Mouse (Mus musculus): ENCODE results near the gene Creld1. TPM values are rescaled to one million over a fixed set of nuclear protein-coding genes. Genes with fewer than 3 reads are reported as not detected.

The Creld1 gene
- polyA plus RNA-seq, 1 experiment: 23.2 TPM

GRCm38 (mm10) chr6:113473246-113473645, 9.9 kb upstream of the Creld1 start:
- Histone ChIP-seq H3K4me3 (ENCODE audit: low read depth, low read length) (no peak overlapping the region), H3K27ac (ENCODE audit: insufficient read depth, low read length) (no peak overlapping the region), H3K36me3 (ENCODE audit: control insufficient read depth, insufficient read depth, low read length, poor library complexity, severe bottlenecking) (no peaks in the 10 kb centered on the region), H3K9ac (ENCODE audit: low read depth, poor library complexity, severe bottlenecking) (no peak overlapping the region), H3K9me3 (replicated peaks; ENCODE audit: control insufficient read depth, insufficient read depth, low read length, poor library complexity, severe bottlenecking) (no peaks in the 10 kb centered on the region), H3K27me3 (ENCODE audit: control insufficient read depth, insufficient read depth, low read length, poor library complexity, severe bottlenecking) (no peaks in the 10 kb centered on the region), H3K4me1 (ENCODE audit: control insufficient read depth, insufficient read depth, low read length) (no peaks in the 10 kb centered on the region)
- no peak for TF ChIP-seq CTCF (IDR thresholded peaks at IDR 0.05; ENCODE audit: low read depth, low read length)

DNA sequence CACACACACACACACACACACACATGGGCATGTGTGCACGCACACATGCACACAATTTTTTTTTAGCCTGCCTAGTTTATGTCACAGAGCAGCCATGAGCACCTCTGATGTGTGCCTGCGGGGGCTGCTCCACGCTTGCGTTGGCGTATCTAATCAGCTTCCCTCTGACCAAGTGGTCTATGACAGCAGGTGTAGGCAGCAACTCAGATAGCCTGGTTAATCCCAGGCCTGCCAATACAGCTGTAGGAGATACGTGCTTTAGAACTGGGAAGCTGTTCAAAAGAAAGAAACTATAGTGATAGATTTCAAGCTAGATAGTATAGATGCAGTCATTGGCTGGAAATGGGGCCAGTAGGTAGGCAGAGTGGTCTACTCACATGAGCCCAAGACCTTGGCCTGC, 9.4 kb upstream of the Creld1 start:
- no peak for TF ChIP-seq POLR2A (IDR thresholded peaks at IDR 0.05; ENCODE audit: insufficient read depth, low read length)
- TF ChIP-seq CTCF (IDR thresholded peaks at IDR 0.05; ENCODE audit: low read depth, low read length): no peak
- no peak for TF ChIP-seq EP300 (IDR thresholded peaks at IDR 0.05; ENCODE audit: insufficient read depth, low read depth, low read length)
- Histone ChIP-seq H3K4me1 (ENCODE audit: control insufficient read depth, insufficient read depth, low read length) (no peaks in the 10 kb centered on the region), H3K4me3 (ENCODE audit: low read depth, low read length) (no peak overlapping the region), H3K27ac (ENCODE audit: insufficient read depth, low read length) (no peak overlapping the region), H3K9me3 (replicated peaks; ENCODE audit: control insufficient read depth, insufficient read depth, low read length, poor library complexity, severe bottlenecking) (no peaks in the 10 kb centered on the region), H3K27me3 (ENCODE audit: control insufficient read depth, insufficient read depth, low read length, poor library complexity, severe bottlenecking) (no peaks in the 10 kb centered on the region), H3K9ac (ENCODE audit: low read depth, poor library complexity, severe bottlenecking) (no peak overlapping the region), H3K36me3 (ENCODE audit: control insufficient read depth, insufficient read depth, low read length, poor library complexity, severe bottlenecking) (no peaks in the 10 kb centered on the region)

DNA sequence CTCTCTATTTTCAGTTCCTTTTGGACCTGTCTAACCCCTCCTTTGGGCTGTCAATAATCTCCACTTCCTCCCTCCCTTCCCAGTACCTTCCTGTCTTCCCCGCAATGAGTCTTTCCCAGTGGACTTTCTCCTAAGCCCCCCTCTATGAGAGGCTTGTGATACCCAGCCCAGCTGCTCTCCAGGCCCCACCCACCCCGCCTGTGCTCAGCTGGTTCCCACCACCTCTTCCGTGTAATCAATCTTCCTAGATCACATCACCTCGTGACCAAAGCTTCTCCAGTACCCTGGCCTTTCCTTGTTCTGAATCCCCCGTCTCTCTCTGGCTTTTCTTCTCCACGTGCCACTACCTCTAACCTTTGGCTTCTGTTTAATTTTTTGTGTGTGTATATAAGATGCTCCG, 5.7 kb upstream of the Creld1 start:
- Histone ChIP-seq H3K27me3 (ENCODE audit: control insufficient read depth, insufficient read depth, low read length, poor library complexity, severe bottlenecking) (no peaks in the 10 kb centered on the region), H3K9ac (ENCODE audit: low read depth, poor library complexity, severe bottlenecking) (no peak overlapping the region), H3K4me3 (ENCODE audit: low read depth, low read length) (no peak overlapping the region), H3K27ac (ENCODE audit: insufficient read depth, low read length) (no peak overlapping the region), H3K36me3 (ENCODE audit: control insufficient read depth, insufficient read depth, low read length, poor library complexity, severe bottlenecking) (no peaks in the 10 kb centered on the region), H3K9me3 (replicated peaks; ENCODE audit: control insufficient read depth, insufficient read depth, low read length, poor library complexity, severe bottlenecking) (no peaks in the 10 kb centered on the region), H3K4me1 (ENCODE audit: control insufficient read depth, insufficient read depth, low read length) (no peaks in the 10 kb centered on the region)
- TF ChIP-seq EP300 (IDR thresholded peaks at IDR 0.05; ENCODE audit: insufficient read depth, low read depth, low read length) (no peak), POLR2A (IDR thresholded peaks at IDR 0.05; ENCODE audit: insufficient read depth, low read length) (no peak), CTCF (IDR thresholded peaks at IDR 0.05; ENCODE audit: low read depth, low read length) (no peak)

DNA sequence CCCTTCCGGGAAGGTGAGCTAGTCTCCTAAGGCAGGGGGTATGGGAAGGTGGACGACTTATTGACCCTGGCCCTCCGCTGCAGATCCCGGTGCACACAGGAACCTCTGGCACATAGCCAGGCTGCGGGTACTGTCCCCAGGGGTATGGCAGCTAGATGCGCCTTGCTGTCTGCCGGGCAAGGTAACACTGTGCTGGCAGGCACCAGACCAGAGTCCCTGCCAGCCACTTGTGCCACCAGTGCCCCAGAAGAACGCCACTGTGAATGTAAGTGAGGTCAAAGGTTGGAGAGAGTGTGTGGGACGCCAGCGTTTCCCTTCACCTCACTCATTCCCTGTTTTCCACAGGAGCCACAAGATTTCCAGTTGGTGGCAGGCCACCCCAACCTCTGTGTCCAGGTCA, 4.2 kb upstream of the Creld1 start:
- H3K27me3 ChIP-seq (ENCODE audit: control insufficient read depth, insufficient read depth, low read length, poor library complexity, severe bottlenecking): no peaks in the 10 kb centered on the region
- TF ChIP-seq CTCF (IDR thresholded peaks at IDR 0.05; ENCODE audit: low read depth, low read length) (no peak), EP300 (IDR thresholded peaks at IDR 0.05; ENCODE audit: insufficient read depth, low read depth, low read length) (no peak), POLR2A (IDR thresholded peaks at IDR 0.05; ENCODE audit: insufficient read depth, low read length) (no peak)

DNA sequence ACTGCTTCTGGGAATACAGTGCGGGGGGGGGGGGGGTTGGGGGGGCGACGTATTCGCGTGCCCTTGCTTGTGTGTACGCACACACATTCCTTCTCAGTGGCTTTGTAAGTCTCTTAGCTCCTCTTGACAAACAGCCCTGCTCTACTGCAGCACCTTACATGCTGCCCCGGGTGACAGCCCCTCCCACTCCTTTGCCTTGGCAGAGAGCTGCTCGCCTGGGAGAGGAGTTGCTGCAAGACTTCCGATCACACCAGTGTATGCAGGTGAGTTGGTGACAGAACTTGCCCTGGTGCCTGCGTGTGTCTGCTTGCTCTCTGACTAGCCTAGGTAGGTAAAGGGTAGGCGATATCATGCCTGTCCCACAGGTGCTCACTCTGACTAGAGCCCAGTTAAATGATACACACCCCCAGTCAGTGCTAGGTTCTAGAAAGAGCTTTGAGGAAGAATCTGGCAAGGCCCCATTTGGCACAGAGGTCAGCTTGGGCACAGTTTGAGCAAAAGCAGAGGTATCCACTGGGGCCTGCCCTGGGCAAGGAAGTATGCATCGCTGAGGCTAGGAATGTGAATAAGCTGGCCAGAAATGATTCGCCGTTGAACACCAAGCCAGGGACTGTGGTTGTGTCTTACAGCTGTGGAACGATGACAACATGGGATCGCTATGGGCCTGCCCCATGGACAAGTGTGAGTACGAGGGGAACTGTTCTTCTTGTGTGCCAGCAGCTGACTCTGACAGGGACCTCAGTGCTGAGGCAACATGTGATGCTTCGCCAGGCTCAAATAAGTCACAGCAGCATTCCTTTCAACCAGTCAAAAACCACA, 2.3 kb upstream of the Creld1 start:
- no peaks in the 10 kb centered on the region for H3K27me3 ChIP-seq (ENCODE audit: control insufficient read depth, insufficient read depth, low read length, poor library complexity, severe bottlenecking)
- H3K9ac ChIP-seq (ENCODE audit: low read depth, poor library complexity, severe bottlenecking): no peak overlapping the region
- H3K36me3 ChIP-seq (ENCODE audit: control insufficient read depth, insufficient read depth, low read length, poor library complexity, severe bottlenecking): no peaks in the 10 kb centered on the region
- H3K4me1 ChIP-seq (ENCODE audit: control insufficient read depth, insufficient read depth, low read length): no peaks in the 10 kb centered on the region
- H3K9me3 ChIP-seq (replicated peaks; ENCODE audit: control insufficient read depth, insufficient read depth, low read length, poor library complexity, severe bottlenecking): no peaks in the 10 kb centered on the region
- no peak overlapping the region for H3K4me3 ChIP-seq (ENCODE audit: low read depth, low read length)
- H3K27ac ChIP-seq (ENCODE audit: insufficient read depth, low read length): no peak overlapping the region
- TF ChIP-seq POLR2A (IDR thresholded peaks at IDR 0.05; ENCODE audit: insufficient read depth, low read length): no peak
- TF ChIP-seq CTCF (IDR thresholded peaks at IDR 0.05; ENCODE audit: low read depth, low read length): no peak
- TF ChIP-seq EP300 (IDR thresholded peaks at IDR 0.05; ENCODE audit: insufficient read depth, low read depth, low read length): no peak

More for the DNA sequence above, 4.2 kb upstream of the Creld1 start:
- Histone ChIP-seq H3K27ac (ENCODE audit: insufficient read depth, low read length) (no peak overlapping the region), H3K36me3 (ENCODE audit: control insufficient read depth, insufficient read depth, low read length, poor library complexity, severe bottlenecking) (no peaks in the 10 kb centered on the region), H3K9me3 (replicated peaks; ENCODE audit: control insufficient read depth, insufficient read depth, low read length, poor library complexity, severe bottlenecking) (no peaks in the 10 kb centered on the region), H3K4me3 (ENCODE audit: low read depth, low read length) (no peak overlapping the region), H3K4me1 (ENCODE audit: control insufficient read depth, insufficient read depth, low read length) (no peaks in the 10 kb centered on the region), H3K9ac (ENCODE audit: low read depth, poor library complexity, severe bottlenecking) (no peak overlapping the region)

DNA sequence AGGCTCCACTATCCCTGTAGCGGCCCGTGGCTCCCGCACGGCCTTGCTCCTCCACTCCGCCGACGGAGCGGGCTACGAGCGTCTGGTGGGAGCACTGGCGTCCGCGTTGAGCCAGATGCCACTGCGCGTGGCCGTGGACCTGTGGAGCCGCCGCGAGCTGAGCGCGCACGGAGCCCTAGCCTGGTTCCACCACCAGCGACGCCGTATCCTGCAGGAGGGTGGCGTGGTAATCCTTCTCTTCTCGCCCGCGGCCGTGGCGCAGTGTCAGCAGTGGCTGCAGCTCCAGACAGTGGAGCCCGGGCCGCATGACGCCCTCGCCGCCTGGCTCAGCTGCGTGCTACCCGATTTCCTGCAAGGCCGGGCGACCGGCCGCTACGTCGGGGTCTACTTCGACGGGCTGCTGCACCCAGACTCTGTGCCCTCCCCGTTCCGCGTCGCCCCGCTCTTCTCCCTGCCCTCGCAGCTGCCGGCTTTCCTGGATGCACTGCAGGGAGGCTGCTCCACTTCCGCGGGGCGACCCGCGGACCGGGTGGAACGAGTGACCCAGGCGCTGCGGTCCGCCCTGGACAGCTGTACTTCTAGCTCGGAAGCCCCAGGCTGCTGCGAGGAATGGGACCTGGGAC, 509 bp upstream of the Creld1 start:
- no peaks in the 10 kb centered on the region for H3K9me3 ChIP-seq (replicated peaks; ENCODE audit: control insufficient read depth, insufficient read depth, low read length, poor library complexity, severe bottlenecking)
- H3K27me3 ChIP-seq (ENCODE audit: control insufficient read depth, insufficient read depth, low read length, poor library complexity, severe bottlenecking): no peaks in the 10 kb centered on the region
- peak overlapping the region; percentile 60 for H3K27ac ChIP-seq (ENCODE audit: insufficient read depth, low read length)
- no peak for TF ChIP-seq POLR2A (IDR thresholded peaks at IDR 0.05; ENCODE audit: insufficient read depth, low read length)
- TF ChIP-seq CTCF (IDR thresholded peaks at IDR 0.05; ENCODE audit: low read depth, low read length): no peak
- no peak for TF ChIP-seq EP300 (IDR thresholded peaks at IDR 0.05; ENCODE audit: insufficient read depth, low read depth, low read length)
- H3K36me3 ChIP-seq (ENCODE audit: control insufficient read depth, insufficient read depth, low read length, poor library complexity, severe bottlenecking): no peaks in the 10 kb centered on the region
- H3K4me3 ChIP-seq (ENCODE audit: low read depth, low read length): peak overlapping the region; percentile 87
- peak overlapping the region; percentile 51 for H3K9ac ChIP-seq (ENCODE audit: low read depth, poor library complexity, severe bottlenecking)
- peaks cover 2% of the 10 kb centered on the region for H3K4me1 ChIP-seq (ENCODE audit: control insufficient read depth, insufficient read depth, low read length)

Data from ES-Bruce4 (cell line).